Mouse (Mus musculus) embryonic fibroblast, embryonic 13.5 days (primary cell): Measurements from ENCODE around the gene Gm14180.

Experiments used
- CTCF ChIP-seq: IDR thresholded peaks from 2 replicates; pipeline ENCODE4 v1.5.1; 2011; ENCODE audit warnings: mild to moderate bottlenecking, control low read depth, low read length, moderate library complexity, borderline replicate concordance; ENCODE audit not compliant: insufficient read depth
- POLR2A ChIP-seq: IDR thresholded peaks from 2 replicates; pipeline ENCODE4 v1.6.1; 2011; ENCODE audit warnings: low read depth, mild to moderate bottlenecking, control low read depth, low read length, moderate library complexity

- no peak for TF ChIP-seq CTCF
- no peak for TF ChIP-seq POLR2A
Observed at GRCm38 (mm10) chr11:99718759-99719158, 15.3 kb downstream of the Gm14180 start.
